Mouse (Mus musculus) midbrain, embryonic 15.5 days (tissue): Measurements from ENCODE around the gene Cbx8. TPM values are rescaled to one million over a fixed set of nuclear protein-coding genes. Genes with fewer than 3 reads are reported as not detected.
A peak's percentile ranks its signal among the peaks of the same experiment; 100 is the strongest.

Source experiments
- ATAC-seq: fragments of 200-750 bp; cut with Nextera tagmentation; replicated peaks from 2 replicates; pipeline ENCODE4 v1.8.0; 2017; ENCODE audit warnings: moderate TSS enrichment
- H3K27ac ChIP-seq: fragments of 300-500 bp; sonication (generic); 2 replicates; pipeline ENCODE4 v1.5.1; 2015; ENCODE audit warnings: mild to moderate bottlenecking, inconsistent platforms
- H3K27me3 ChIP-seq: fragments of 300-500 bp; sonication (generic); replicated peaks from 2 replicates; pipeline ENCODE4 v1.6.1; 2015; ENCODE audit warnings: inconsistent platforms
- H3K36me3 ChIP-seq: fragments of 300-500 bp; sonication (generic); replicated peaks from 2 replicates; pipeline ENCODE4 v1.6.1; 2015; ENCODE audit warnings: inconsistent platforms
- H3K4me1 ChIP-seq: fragments of 300-500 bp; sonication (generic); 2 replicates; pipeline ENCODE4 v1.6.1; 2015; ENCODE audit warnings: inconsistent platforms
- H3K4me2 ChIP-seq: fragments of 300-500 bp; sonication (generic); 2 replicates; pipeline ENCODE4 v1.6.1; 2015; ENCODE audit warnings: inconsistent platforms, mild to moderate bottlenecking, moderate library complexity
- H3K4me3 ChIP-seq: fragments of 300-500 bp; sonication (generic); 2 replicates; pipeline ENCODE4 v1.5.1; 2015; ENCODE audit warnings: mild to moderate bottlenecking, inconsistent platforms
- H3K9ac ChIP-seq: fragments of 300-500 bp; sonication (generic); 2 replicates; pipeline ENCODE4 v1.6.1; 2015; ENCODE audit warnings: mild to moderate bottlenecking, inconsistent platforms
- H3K9me3 ChIP-seq: fragments of 300-500 bp; sonication (generic); 2 replicates; pipeline ENCODE4 v1.6.1; 2016; ENCODE audit warnings: inconsistent platforms
- WGBS: fragments of 180-500 bp; shearing (Covaris S2); methylation state at CpG from one replicate; pipeline ENCODE4 v1.1.7; 2015; ENCODE audit warnings: mixed read lengths; 5-methylcytosine and 5-hydroxymethylcytosine counted together
- polyA plus RNA-seq: library from polyadenylated mRNA; unstranded; fragments of >200 nt; fragmentation: Nextera tagmentation; extraction: Ambion mirVana; gene quantifications from 2 replicates; pipeline ENCODE4 v1.2.1, GENCODE M21; 2015

Cbx8 gene
- polyA plus RNA-seq, 1 experiment from 2014 or later: 9.7 TPM

- 8% methylated on average over 19 of the region's 19 CpGs for WGBS
- Histone ChIP-seq H3K9ac (0 out of 2 replicates have a peak overlapping the region, but pooled peaks have one; percentile 2), H3K27ac (no peak overlapping the region), H3K4me2 (peak overlapping the region; percentile 38), H3K9me3 (no peaks in the 10 kb centered on the region), H3K36me3 (peaks cover 8% of the 10 kb centered on the region), H3K4me3 (0 out of 2 replicates have a peak overlapping the region, but pooled peaks have one; percentile 1), H3K27me3 (peaks cover 49% of the 10 kb centered on the region), H3K4me1 (peaks cover 55% of the 10 kb centered on the region)
- no peak for ATAC-seq
These were observed 6.1 kb downstream of the Cbx8 start for GRCm38 (mm10) chr11:119034635-119035034.

GRCm38 (mm10) chr11:119033874-119034558, 6.8 kb downstream of the Cbx8 start:
- ATAC-seq: 0 out of 2 replicates have a peak, but pooled peaks have one; percentile 15
- Histone ChIP-seq H3K4me1 (peaks cover 49% of the 10 kb centered on the region), H3K9ac (0 out of 2 replicates have a peak overlapping the region, but pooled peaks have one; percentile 2), H3K4me3 (0 out of 2 replicates have a peak overlapping the region, but pooled peaks have one; percentile 1), H3K27ac (no peak overlapping the region), H3K9me3 (no peaks in the 10 kb centered on the region), H3K27me3 (peaks cover 46% of the 10 kb centered on the region), H3K4me2 (peak overlapping the region; percentile 38), H3K36me3 (peaks cover 8% of the 10 kb centered on the region)
- 2% methylated on average over 26 of the region's 26 CpGs for WGBS

- H3K4me3 ChIP-seq: peak overlapping the region; percentile 70; the same call in 1 of the 2 replicates
- no peaks in the 10 kb centered on the region for H3K27me3 ChIP-seq
- H3K27ac ChIP-seq: peak overlapping the region; percentile 59; the same call in 1 of the 2 replicates
- H3K4me1 ChIP-seq: peaks cover 53% of the 10 kb centered on the region
- no peaks in the 10 kb centered on the region for H3K9me3 ChIP-seq
- H3K36me3 ChIP-seq: peaks cover 26% of the 10 kb centered on the region
- no peak for ATAC-seq
- 33% methylated on average over 12 of the region's 12 CpGs for WGBS
- peak overlapping the region; percentile 83 for H3K4me2 ChIP-seq
- H3K9ac ChIP-seq: peak overlapping the region; percentile 18; the same call in 1 of the 2 replicates
These were observed 14.6 kb downstream of the Cbx8 start for GRCm38 (mm10) chr11:119026203-119026602.

GRCm38 (mm10) chr11:119024260-119024659, 16.5 kb downstream of the Cbx8 start:
- Histone ChIP-seq H3K9ac (peak overlapping the region; percentile 75), H3K4me3 (peak overlapping the region; percentile 70), H3K4me1 (peaks cover 53% of the 10 kb centered on the region), H3K27ac (peak overlapping the region; percentile 84), H3K4me2 (peak overlapping the region; percentile 83), H3K36me3 (peaks cover 23% of the 10 kb centered on the region), H3K27me3 (peaks cover 6% of the 10 kb centered on the region), H3K9me3 (no peaks in the 10 kb centered on the region)
- 15% methylated on average over 7 of the region's 7 CpGs for WGBS
- no peak for ATAC-seq

- Histone ChIP-seq H3K4me2 (peak overlapping the region; percentile 83), H3K27ac (peak overlapping the region; percentile 84), H3K27me3 (peaks cover 6% of the 10 kb centered on the region), H3K9ac (peak overlapping the region; percentile 75), H3K4me1 (peaks cover 52% of the 10 kb centered on the region), H3K9me3 (no peaks in the 10 kb centered on the region), H3K4me3 (peak overlapping the region; percentile 70), H3K36me3 (peaks cover 20% of the 10 kb centered on the region)
- ATAC-seq: no peak; the same call in none of the 2 replicates
- 1% methylated on average over 14 of the region's 15 CpGs for WGBS
These were observed 17.2 kb downstream of the Cbx8 start for GRCm38 (mm10) chr11:119023616-119023980.

GRCm38 (mm10) chr11:119022895-119023615, 17.7 kb downstream of the Cbx8 start, which contains the start of gene Cbx2:
Gene Cbx2, plus strand, starts transcription at chr11:119022962.
- H3K27ac ChIP-seq: peak within 1 kb of the TSS; percentile 84

GRCm38 (mm10) chr11:119022068-119022894, 18.5 kb downstream of the Cbx8 start:
- Histone ChIP-seq H3K9me3 (no peaks in the 10 kb centered on the region), H3K27me3 (peaks cover 6% of the 10 kb centered on the region), H3K9ac (peak overlapping the region; percentile 75), H3K4me3 (peak overlapping the region; percentile 70), H3K36me3 (peaks cover 7% of the 10 kb centered on the region; the same call in 1 of the 2 replicates), H3K4me1 (peaks cover 46% of the 10 kb centered on the region), H3K27ac (peak overlapping the region; percentile 84), H3K4me2 (peak overlapping the region; percentile 83)
- 4% methylated on average over 42 of the region's 42 CpGs for WGBS
- ATAC-seq: no peak; the same call in 1 of the 2 replicates

More at GRCm38 (mm10) chr11:119022895-119023615, 17.7 kb downstream of the Cbx8 start, which contains the start of gene Cbx2:
- peaks cover 47% of the 10 kb centered on the region for H3K4me1 ChIP-seq
- H3K36me3 ChIP-seq: peaks cover 15% of the 10 kb centered on the region
- no peaks in the 10 kb centered on the region for H3K9me3 ChIP-seq
- peak within 1 kb of the TSS; percentile 83 for H3K4me2 ChIP-seq
- ATAC-seq: peak; percentile 94
- H3K4me3 ChIP-seq: peak within 1 kb of the TSS; percentile 70
- peak within 1 kb of the TSS; percentile 75 for H3K9ac ChIP-seq
- WGBS: under 1% methylated on average over 73 of the region's 99 CpGs
- peaks cover 6% of the 10 kb centered on the region for H3K27me3 ChIP-seq

- 91% methylated on average over 7 of the region's 7 CpGs for WGBS
- no peak overlapping the region for H3K27ac ChIP-seq
These were observed 19.6 kb downstream of the Cbx8 start for GRCm38 (mm10) chr11:119021180-119021579.

GRCm38 (mm10) chr11:119017506-119017905, 23.3 kb downstream of the Cbx8 start:
- no peak for ATAC-seq
- Histone ChIP-seq H3K4me3 (no peak overlapping the region), H3K4me2 (no peak overlapping the region), H3K27ac (no peak overlapping the region), H3K9ac (no peak overlapping the region), H3K4me1 (peaks cover 10% of the 10 kb centered on the region), H3K36me3 (no peaks in the 10 kb centered on the region), H3K27me3 (peaks cover 6% of the 10 kb centered on the region), H3K9me3 (no peaks in the 10 kb centered on the region)
- 50% methylated on average over 7 of the region's 7 CpGs for WGBS

More at GRCm38 (mm10) chr11:119021180-119021579, 19.6 kb downstream of the Cbx8 start:
- no peak overlapping the region for H3K9ac ChIP-seq
- no peak for ATAC-seq
- H3K9me3 ChIP-seq: no peaks in the 10 kb centered on the region
- peaks cover 6% of the 10 kb centered on the region for H3K27me3 ChIP-seq
- no peak overlapping the region for H3K4me3 ChIP-seq
- H3K36me3 ChIP-seq: no peaks in the 10 kb centered on the region
- peaks cover 35% of the 10 kb centered on the region for H3K4me1 ChIP-seq
- no peak overlapping the region for H3K4me2 ChIP-seq

- H3K27ac ChIP-seq: no peak overlapping the region
- H3K4me3 ChIP-seq: no peak overlapping the region
- no peaks in the 10 kb centered on the region for H3K27me3 ChIP-seq
- H3K36me3 ChIP-seq: no peaks in the 10 kb centered on the region
- no peak overlapping the region for H3K9ac ChIP-seq
- H3K4me2 ChIP-seq: no peak overlapping the region
- WGBS: 85% methylated on average over 7 of the region's 7 CpGs
- no peaks in the 10 kb centered on the region for H3K9me3 ChIP-seq
- no peak for ATAC-seq
- no peaks in the 10 kb centered on the region for H3K4me1 ChIP-seq
These were observed 26.3 kb downstream of the Cbx8 start for GRCm38 (mm10) chr11:119014455-119014854.
